Mouse (Mus musculus): ENCODE measurements around the gene Ptpn18. TPM values are rescaled to one million over a fixed set of nuclear protein-coding genes. Genes with fewer than 3 reads are reported as not detected.

Ptpn18 gene
- polyA plus RNA-seq, 1 experiment from 2014 or later: 17.8 TPM

GRCm38 (mm10) chr1:34487383-34487782, 27.8 kb downstream of the Ptpn18 start:
- Histone ChIP-seq H3K27me3 (no peaks in the 10 kb centered on the region), H3K4me2 (no peak overlapping the region), H3K4me3 (replicated peaks) (no peak overlapping the region), H3K9me3 (replicated peaks) (no peaks in the 10 kb centered on the region), H3K9ac (no peak overlapping the region), H3K36me3 (replicated peaks) (no peaks in the 10 kb centered on the region), H3K27ac (replicated peaks) (no peak overlapping the region), H3K4me1 (replicated peaks) (peaks cover 10% of the 10 kb centered on the region)
- no peak for ATAC-seq (ENCODE audit: insufficient read depth)
- 67% methylated on average over 3 of the region's 3 CpGs for WGBS (ENCODE audit: insufficient replicate concordance)

- peaks cover 10% of the 10 kb centered on the region for H3K4me1 ChIP-seq (replicated peaks)
- WGBS (ENCODE audit: insufficient replicate concordance): 31% methylated on average over 6 of the region's 6 CpGs
- no peak overlapping the region for H3K4me3 ChIP-seq (replicated peaks)
- H3K27me3 ChIP-seq: no peaks in the 10 kb centered on the region
- no peak overlapping the region for H3K9ac ChIP-seq
- no peak for ATAC-seq (ENCODE audit: insufficient read depth)
- no peaks in the 10 kb centered on the region for H3K36me3 ChIP-seq (replicated peaks)
- H3K4me2 ChIP-seq: no peak overlapping the region
- no peak overlapping the region for H3K27ac ChIP-seq (replicated peaks)
- no peaks in the 10 kb centered on the region for H3K9me3 ChIP-seq (replicated peaks)
Measured at GRCm38 (mm10) chr1:34489852-34490541, 30.4 kb downstream of the Ptpn18 start.

GRCm38 (mm10) chr1:34491480-34491879, 31.9 kb downstream of the Ptpn18 start:
- Histone ChIP-seq H3K9me3 (replicated peaks) (no peaks in the 10 kb centered on the region), H3K27ac (replicated peaks) (no peak overlapping the region), H3K27me3 (no peaks in the 10 kb centered on the region), H3K36me3 (replicated peaks) (no peaks in the 10 kb centered on the region), H3K9ac (no peak overlapping the region), H3K4me3 (replicated peaks) (no peak overlapping the region), H3K4me1 (replicated peaks) (no peaks in the 10 kb centered on the region; the same call in 1 of the 2 replicates), H3K4me2 (no peak overlapping the region)
- ATAC-seq (ENCODE audit: insufficient read depth): no peak
- 59% methylated on average over 4 of the region's 4 CpGs for WGBS (ENCODE audit: insufficient replicate concordance)

GRCm38 (mm10) chr1:34502991-34503390, 43.4 kb downstream of the Ptpn18 start:
- Histone ChIP-seq H3K4me3 (replicated peaks) (no peak overlapping the region), H3K36me3 (replicated peaks) (no peaks in the 10 kb centered on the region), H3K27ac (replicated peaks) (no peak overlapping the region), H3K9ac (no peak overlapping the region), H3K9me3 (replicated peaks) (no peaks in the 10 kb centered on the region), H3K27me3 (no peaks in the 10 kb centered on the region), H3K4me1 (replicated peaks) (no peaks in the 10 kb centered on the region), H3K4me2 (no peak overlapping the region)
- 60% methylated on average over 3 of the region's 3 CpGs for WGBS (ENCODE audit: insufficient replicate concordance)
- no peak for ATAC-seq (ENCODE audit: insufficient read depth)

GRCm38 (mm10) chr1:34505307-34505706, 45.7 kb downstream of the Ptpn18 start:
- WGBS (ENCODE audit: insufficient replicate concordance): 53% methylated on average over 7 of the region's 7 CpGs
- H3K9ac ChIP-seq: no peak overlapping the region
- no peak for ATAC-seq (ENCODE audit: insufficient read depth)
- no peaks in the 10 kb centered on the region for H3K27me3 ChIP-seq
- no peak overlapping the region for H3K4me2 ChIP-seq
- H3K4me1 ChIP-seq (replicated peaks): no peaks in the 10 kb centered on the region
- H3K9me3 ChIP-seq (replicated peaks): no peaks in the 10 kb centered on the region
- no peaks in the 10 kb centered on the region for H3K36me3 ChIP-seq (replicated peaks)
- H3K27ac ChIP-seq (replicated peaks): no peak overlapping the region
- no peak overlapping the region for H3K4me3 ChIP-seq (replicated peaks)

GRCm38 (mm10) chr1:34505970-34506551, 46.5 kb downstream of the Ptpn18 start:
- WGBS (ENCODE audit: insufficient replicate concordance): 28% methylated on average over 4 of the region's 4 CpGs
- H3K27ac ChIP-seq (replicated peaks): no peak overlapping the region

GRCm38 (mm10) chr1:34507986-34508385, 48.4 kb downstream of the Ptpn18 start:
- no peak for ATAC-seq (ENCODE audit: insufficient read depth)
- Histone ChIP-seq H3K27ac (replicated peaks) (no peak overlapping the region), H3K9me3 (replicated peaks) (no peaks in the 10 kb centered on the region), H3K27me3 (no peaks in the 10 kb centered on the region), H3K4me1 (replicated peaks) (no peaks in the 10 kb centered on the region; the same call in 1 of the 2 replicates), H3K36me3 (replicated peaks) (no peaks in the 10 kb centered on the region), H3K9ac (no peak overlapping the region), H3K4me2 (no peak overlapping the region), H3K4me3 (replicated peaks) (no peak overlapping the region)
- 82% methylated on average over 3 of the region's 3 CpGs for WGBS (ENCODE audit: insufficient replicate concordance)

More at GRCm38 (mm10) chr1:34505970-34506551, 46.5 kb downstream of the Ptpn18 start:
- ATAC-seq (ENCODE audit: insufficient read depth): no peak
- Histone ChIP-seq H3K9ac (no peak overlapping the region), H3K4me3 (replicated peaks) (no peak overlapping the region), H3K36me3 (replicated peaks) (no peaks in the 10 kb centered on the region), H3K4me1 (replicated peaks) (no peaks in the 10 kb centered on the region; the same call in 1 of the 2 replicates), H3K4me2 (no peak overlapping the region), H3K9me3 (replicated peaks) (no peaks in the 10 kb centered on the region), H3K27me3 (no peaks in the 10 kb centered on the region)

GRCm38 (mm10) chr1:34510575-34510981, 51.0 kb downstream of the Ptpn18 start:
- WGBS (ENCODE audit: insufficient replicate concordance): 4% methylated on average over 7 of the region's 7 CpGs
- Histone ChIP-seq H3K4me1 (replicated peaks) (no peaks in the 10 kb centered on the region; the same call in 1 of the 2 replicates), H3K36me3 (replicated peaks) (no peaks in the 10 kb centered on the region), H3K9me3 (replicated peaks) (no peaks in the 10 kb centered on the region), H3K9ac (no peak overlapping the region), H3K27me3 (no peaks in the 10 kb centered on the region), H3K4me2 (peak overlapping the region; percentile 36), H3K27ac (replicated peaks) (no peak overlapping the region), H3K4me3 (replicated peaks) (no peak overlapping the region)
- no peak for ATAC-seq (ENCODE audit: insufficient read depth)

GRCm38 (mm10) chr1:34511027-34511426, 51.5 kb downstream of the Ptpn18 start:
- Histone ChIP-seq H3K4me3 (replicated peaks) (no peak overlapping the region), H3K9ac (no peak overlapping the region), H3K36me3 (replicated peaks) (no peaks in the 10 kb centered on the region), H3K27ac (replicated peaks) (no peak overlapping the region), H3K4me1 (replicated peaks) (no peaks in the 10 kb centered on the region; the same call in 1 of the 2 replicates), H3K27me3 (no peaks in the 10 kb centered on the region), H3K4me2 (peak overlapping the region; percentile 36; the same call in 1 of the 2 replicates), H3K9me3 (replicated peaks) (no peaks in the 10 kb centered on the region)
- 3% methylated on average over 3 of the region's 3 CpGs for WGBS (ENCODE audit: insufficient replicate concordance)
- ATAC-seq (ENCODE audit: insufficient read depth): peak; percentile 40; the same call in 1 of the 2 replicates

GRCm38 (mm10) chr1:34513068-34513467, 53.5 kb downstream of the Ptpn18 start:
- Histone ChIP-seq H3K27me3 (no peaks in the 10 kb centered on the region), H3K4me3 (replicated peaks) (no peak overlapping the region), H3K9me3 (replicated peaks) (no peaks in the 10 kb centered on the region), H3K9ac (no peak overlapping the region), H3K4me2 (no peak overlapping the region), H3K27ac (replicated peaks) (no peak overlapping the region), H3K36me3 (replicated peaks) (no peaks in the 10 kb centered on the region), H3K4me1 (replicated peaks) (no peaks in the 10 kb centered on the region; the same call in 1 of the 2 replicates)
- no peak for ATAC-seq (ENCODE audit: insufficient read depth)
- WGBS (ENCODE audit: insufficient replicate concordance): 55% methylated on average over 4 of the region's 4 CpGs

GRCm38 (mm10) chr1:34516595-34516994, 57.0 kb downstream of the Ptpn18 start:
- Histone ChIP-seq H3K4me3 (replicated peaks) (no peak overlapping the region), H3K27ac (replicated peaks) (no peak overlapping the region), H3K4me2 (no peak overlapping the region), H3K9ac (no peak overlapping the region), H3K36me3 (replicated peaks) (no peaks in the 10 kb centered on the region), H3K4me1 (replicated peaks) (no peaks in the 10 kb centered on the region), H3K27me3 (no peaks in the 10 kb centered on the region), H3K9me3 (replicated peaks) (no peaks in the 10 kb centered on the region)
- no peak for ATAC-seq (ENCODE audit: insufficient read depth)
- 17% methylated on average over 5 of the region's 5 CpGs for WGBS (ENCODE audit: insufficient replicate concordance)
